Mouse (Mus musculus) CD4-positive naive resting alpha-beta T cell, adult 76 days (primary cell): ENCODE measurements around the gene Fnd3c2. TPM values are rescaled to one million over a fixed set of nuclear protein-coding genes. Genes with fewer than 3 reads are reported as not detected.

ENCODE experiments used
- total RNA-seq: library from RNA; stranded (reverse); gene quantifications from one replicate; pipeline ENCODE4 v1.2.4, GENCODE M21; 2023

The Fnd3c2 gene
- total RNA-seq: not detected

GRCm38 (mm10) chrX:106255276-106255675, at the start of gene Fnd3c2:
Fnd3c2 (minus strand) TSS chrX:106255376.

GRCm38 (mm10) chrX:106221058-106221457, 34.1 kb downstream of the Fnd3c2 start, which contains the start of gene Taf9b:
Taf9b (minus strand) TSS chrX:106221158.

GRCm38 (mm10) chrX:106186713-106187649, 68.2 kb downstream of the Fnd3c2 start, which contains the start of gene Pgk1:
Pgk1 (plus strand) TSS chrX:106187100.

Other genes starting within 250 kb of the Fnd3c2 start
- 31.0 TPM for gene Magt1, start 243.5 kb downstream of the Fnd3c2 start, total RNA-seq
- gene Cox7b, start 239.7 kb downstream of the Fnd3c2 start, total RNA-seq: 96.9 TPM
- 16.1 TPM for gene Atp7a, start 228.1 kb downstream of the Fnd3c2 start, total RNA-seq
- gene Tlr13, start 112.2 kb downstream of the Fnd3c2 start, total RNA-seq: 0.76 TPM
- gene Pgk1, start 68.3 kb downstream of the Fnd3c2 start, total RNA-seq: 86.5 TPM
- gene Taf9b, start 34.2 kb downstream of the Fnd3c2 start, total RNA-seq: 8.5 TPM
- gene Fndc3c1, start 230.0 kb upstream of the Fnd3c2 start, total RNA-seq: not detected